Mouse (Mus musculus) ovary, adult 18-20 months (tissue): ENCODE data around the gene Ybx2.
"Not testable (repeated sequence)": the region's sequence is repeated elsewhere in the genome, so short reads cannot be mapped to it uniquely, and the experiment has no call there.

ENCODE experiments used
- DNase-seq: peaks from one replicate; pipeline ENCODE4 v3.0.0; 2022; ENCODE audit warnings: low spot score, mixed read lengths

Gene Ybx2

GRCm38 (mm10) chr11:69914917-69915430 is 20.6 kb upstream of the Ybx2 start:
- DNase-seq = no peak

- DNase-seq = no peak
Measured at GRCm38 (mm10) chr11:69915667-69916627, 19.6 kb upstream of the Ybx2 start.

- not testable (repeated sequence) for DNase-seq
Measured at GRCm38 (mm10) chr11:69916652-69917378, 18.8 kb upstream of the Ybx2 start.

GRCm38 (mm10) chr11:69917379-69917948 is 18.1 kb upstream of the Ybx2 start:
- DNase-seq = no peak

GRCm38 (mm10) chr11:69918118-69918517 is 17.5 kb upstream of the Ybx2 start:
- no peak for DNase-seq

- DNase-seq = no peak
Measured at GRCm38 (mm10) chr11:69919053-69919452, 16.5 kb upstream of the Ybx2 start.

- peak; percentile 63 for DNase-seq
Measured at GRCm38 (mm10) chr11:69919661-69920265, 15.8 kb upstream of the Ybx2 start.

- DNase-seq = peak; percentile 39
Measured at GRCm38 (mm10) chr11:69920266-69921031, 15.1 kb upstream of the Ybx2 start.

GRCm38 (mm10) chr11:69921114-69922011 is 14.2 kb upstream of the Ybx2 start, which contains the start of gene Eif5a:
Eif5a (minus strand) TSS chr11:69921958.
- peak; percentile 100 for DNase-seq

GRCm38 (mm10) chr11:69922012-69922756 is 13.4 kb upstream of the Ybx2 start:
- no peak for DNase-seq

GRCm38 (mm10) chr11:69922796-69923195 is 12.8 kb upstream of the Ybx2 start:
- DNase-seq = no peak

GRCm38 (mm10) chr11:69927501-69927900 is 8.1 kb upstream of the Ybx2 start:
- DNase-seq = no peak

- DNase-seq = no peak
Measured at GRCm38 (mm10) chr11:69929712-69930111, 5.9 kb upstream of the Ybx2 start.

- DNase-seq = not testable (repeated sequence)
Measured at GRCm38 (mm10) chr11:69930176-69930575, 5.4 kb upstream of the Ybx2 start.

- no peak for DNase-seq
Measured at GRCm38 (mm10) chr11:69930967-69931537, 4.5 kb upstream of the Ybx2 start.

- no peak for DNase-seq
Measured at GRCm38 (mm10) chr11:69931769-69932168, 3.8 kb upstream of the Ybx2 start.

- DNase-seq = no peak
Measured at GRCm38 (mm10) chr11:69932254-69932653, 3.3 kb upstream of the Ybx2 start.

- no peak for DNase-seq
Measured at GRCm38 (mm10) chr11:69933066-69933465, 2.5 kb upstream of the Ybx2 start.

- peak; percentile 73 for DNase-seq
Measured at GRCm38 (mm10) chr11:69934169-69934568, 1.4 kb upstream of the Ybx2 start.
